Mouse (Mus musculus) cerebellum, adult 18-20 months (tissue): ENCODE measurements around the gene Prom1.
A peak's percentile ranks its signal among the peaks of the same experiment; 100 is the strongest.
"Not testable (repeated sequence)": the region's sequence is repeated elsewhere in the genome, so short reads cannot be mapped to it uniquely, and the experiment has no call there.

Experiments
- DNase-seq, 2 experiments: peaks; one replicate each; pipeline ENCODE4 v3.0.0; 2021

The Prom1 gene

GRCm38 (mm10) chr5:44101231-44102110 lies at the start of gene Prom1:
Prom1 (minus strand) TSS chr5:44102032.
- DNase-seq: peak; percentile 51 to 58

GRCm38 (mm10) chr5:44147732-44148131 lies 45.9 kb upstream of the Prom1 start:
- no peak for DNase-seq

- DNase-seq: no peak
Measured at GRCm38 (mm10) chr5:44146437-44147332, 44.9 kb upstream of the Prom1 start.

DNA sequence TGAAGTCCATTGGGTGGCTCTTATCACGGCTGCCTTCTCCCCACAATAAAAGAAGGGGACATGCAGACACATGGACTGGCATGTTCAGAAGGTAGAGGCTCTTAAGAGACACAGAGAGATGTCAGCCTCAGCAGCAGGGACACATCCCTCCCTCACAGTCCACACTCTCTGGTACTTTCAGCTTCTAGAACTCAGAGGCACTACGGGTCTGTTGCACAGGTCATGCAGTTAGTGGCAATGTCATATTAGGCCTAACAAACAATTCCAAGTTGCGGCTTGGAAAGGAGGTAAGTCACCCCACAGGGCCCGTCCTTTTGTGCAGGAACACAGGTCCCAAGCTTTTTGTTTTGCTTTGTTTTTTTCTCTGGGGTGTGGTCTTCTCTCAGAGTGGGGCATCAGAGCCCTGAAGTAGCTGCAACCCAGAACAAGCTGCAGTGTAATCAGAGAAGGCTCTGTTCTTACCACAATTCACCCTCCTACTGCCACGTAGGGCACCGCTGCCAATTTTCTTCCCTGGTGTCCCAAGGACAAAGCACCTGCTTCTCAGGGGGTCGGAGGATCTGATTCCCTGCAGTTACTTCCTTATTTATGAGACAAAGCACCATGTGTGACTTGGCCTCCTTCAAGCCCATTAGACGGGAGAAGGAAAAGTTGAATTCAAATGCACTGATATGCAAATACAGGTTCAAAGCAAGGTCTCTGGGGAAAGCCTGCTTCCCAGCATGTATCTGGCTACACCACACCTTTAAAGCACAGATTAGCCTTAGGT lies 41.8 kb upstream of the Prom1 start:
- no peak for DNase-seq

- no peak for DNase-seq
Measured at GRCm38 (mm10) chr5:44127487-44127886, 25.7 kb upstream of the Prom1 start.

DNA sequence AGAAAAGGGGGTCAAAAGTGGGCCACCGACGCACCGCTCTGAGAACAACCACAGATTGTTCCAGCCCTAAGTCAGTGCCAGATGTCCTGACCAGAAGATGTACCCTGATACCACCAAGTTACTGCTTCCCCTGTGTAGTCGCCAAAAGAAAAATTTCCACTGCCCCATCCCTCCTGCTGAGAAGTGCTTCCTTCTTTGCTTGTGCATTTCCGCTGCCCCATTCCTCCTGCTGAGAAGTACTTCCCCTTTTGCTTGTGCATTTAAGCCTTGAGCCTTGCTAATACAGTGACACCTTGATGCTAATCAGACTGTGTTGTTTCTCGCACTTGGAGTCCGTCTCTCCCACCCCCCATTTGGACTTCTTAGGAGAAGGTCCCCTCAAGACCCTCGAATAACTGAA lies 24.7 kb upstream of the Prom1 start:
- DNase-seq: not testable (repeated sequence)

GRCm38 (mm10) chr5:44121390-44121789 lies 19.6 kb upstream of the Prom1 start:
- peak; percentile 51 to 62 for DNase-seq

DNA sequence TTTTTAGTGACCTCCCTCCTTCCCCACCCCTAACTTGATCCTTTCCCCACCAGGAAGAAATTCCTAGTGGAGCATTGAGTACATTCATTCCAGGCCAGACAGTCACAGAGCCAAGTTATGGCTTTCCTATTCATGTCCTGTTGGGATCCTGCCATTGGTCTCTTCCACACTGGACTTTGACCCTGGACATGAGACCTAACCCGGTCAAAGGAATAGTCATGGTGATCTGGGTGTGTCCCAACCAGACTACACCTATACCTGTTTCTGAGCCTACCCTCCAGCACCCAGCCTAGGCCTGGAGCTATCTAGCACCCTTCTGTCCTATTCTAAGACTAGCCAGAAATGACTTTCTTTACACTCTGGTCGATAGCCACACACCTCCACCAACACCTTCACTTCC lies 11.3 kb upstream of the Prom1 start:
- DNase-seq: no peak

DNA sequence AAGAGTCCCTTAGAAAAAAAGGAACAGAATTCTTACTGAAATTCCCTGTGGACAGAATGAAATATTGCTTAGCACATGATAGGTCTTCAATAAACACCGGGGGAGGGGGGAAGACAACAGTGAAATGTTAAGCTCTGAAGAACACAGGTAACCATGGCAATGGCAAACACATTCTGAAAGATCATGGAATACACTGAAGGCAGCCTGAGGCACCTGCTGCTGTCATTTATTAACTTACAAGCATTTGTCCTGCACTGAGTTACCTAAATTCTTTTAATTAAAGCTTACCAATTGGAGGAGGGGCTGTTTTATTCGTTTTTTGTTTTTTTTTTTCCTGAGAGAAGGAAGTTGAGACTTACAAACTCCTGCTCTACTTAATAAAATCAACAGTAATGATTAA lies 7.3 kb upstream of the Prom1 start:
- DNase-seq: no peak

- no peak for DNase-seq
Measured at GRCm38 (mm10) chr5:44108125-44108524, 6.3 kb upstream of the Prom1 start.

- DNase-seq: no peak
Measured at GRCm38 (mm10) chr5:44105192-44105591, 3.4 kb upstream of the Prom1 start.

- DNase-seq: no peak
Measured at GRCm38 (mm10) chr5:44104686-44105085, 2.9 kb upstream of the Prom1 start.

GRCm38 (mm10) chr5:44104120-44104519 lies 2.3 kb upstream of the Prom1 start:
- DNase-seq: no peak

- DNase-seq: no peak
Measured at GRCm38 (mm10) chr5:44103121-44103520, 1.3 kb upstream of the Prom1 start.

DNA sequence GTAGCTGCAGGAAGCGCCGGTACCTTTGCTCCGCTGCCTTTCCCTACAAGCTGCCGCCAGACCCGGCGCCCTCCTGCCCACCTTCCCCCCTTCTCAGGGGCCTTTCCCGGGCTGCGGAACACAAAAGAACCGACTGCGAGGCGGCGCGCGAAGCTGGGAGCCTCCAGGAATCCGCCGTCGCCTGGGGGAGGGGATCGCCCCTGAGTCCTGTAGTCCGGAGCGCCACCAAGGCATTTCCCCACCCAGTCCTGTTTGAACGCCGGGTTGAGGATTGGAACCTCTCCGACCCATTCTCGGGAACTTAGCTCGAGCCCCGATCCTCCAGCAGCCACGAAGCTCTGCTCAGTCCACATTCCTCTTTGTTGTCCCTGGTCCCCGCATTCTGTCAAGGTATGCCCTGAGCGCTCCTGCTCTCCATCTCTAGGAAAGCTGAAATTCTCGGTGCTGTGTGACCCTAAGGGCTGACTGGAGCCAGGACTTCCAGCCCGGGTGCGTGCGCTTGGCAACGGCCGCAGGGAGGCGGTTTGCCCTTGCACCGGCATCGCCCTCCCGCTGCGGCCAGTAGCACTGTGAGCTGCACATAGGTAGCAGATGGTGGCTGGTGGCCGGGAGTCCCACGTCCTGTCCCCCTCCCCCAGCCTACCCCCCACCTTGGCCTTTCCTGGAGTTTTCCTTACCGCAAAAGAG lies 1.1 kb downstream of the Prom1 start:
- DNase-seq: peak; percentile 83 to 87

GRCm38 (mm10) chr5:44100187-44100543 lies 1.7 kb downstream of the Prom1 start:
- DNase-seq: no peak

- no peak for DNase-seq
Measured at GRCm38 (mm10) chr5:44096996-44097395, 4.8 kb downstream of the Prom1 start.

GRCm38 (mm10) chr5:44096106-44096505 lies 5.7 kb downstream of the Prom1 start:
- no peak for DNase-seq

DNA sequence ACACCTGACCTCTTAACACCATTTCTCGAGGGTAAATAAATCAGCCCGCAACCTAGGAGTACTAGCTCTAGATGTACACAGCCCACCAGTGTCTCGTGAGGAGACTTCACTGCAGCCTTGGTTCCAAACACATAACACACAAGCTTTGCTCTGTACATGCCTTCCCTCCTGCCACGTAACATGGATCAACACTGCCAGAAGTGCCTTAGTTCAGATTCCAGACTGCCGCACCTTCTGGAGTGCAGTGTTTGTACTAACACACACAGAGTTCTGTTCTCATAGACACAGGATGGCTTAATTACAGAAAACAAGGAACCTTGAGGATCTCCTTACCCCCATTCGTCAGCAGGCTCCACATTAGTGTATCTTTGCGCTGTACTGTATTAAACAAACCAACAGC lies 6.1 kb downstream of the Prom1 start:
- DNase-seq: no peak

- DNase-seq: no peak
Measured at GRCm38 (mm10) chr5:44087034-44087433, 14.8 kb downstream of the Prom1 start.

GRCm38 (mm10) chr5:44085871-44086270 lies 16.0 kb downstream of the Prom1 start:
- DNase-seq: peak; percentile 49 to 56

DNA sequence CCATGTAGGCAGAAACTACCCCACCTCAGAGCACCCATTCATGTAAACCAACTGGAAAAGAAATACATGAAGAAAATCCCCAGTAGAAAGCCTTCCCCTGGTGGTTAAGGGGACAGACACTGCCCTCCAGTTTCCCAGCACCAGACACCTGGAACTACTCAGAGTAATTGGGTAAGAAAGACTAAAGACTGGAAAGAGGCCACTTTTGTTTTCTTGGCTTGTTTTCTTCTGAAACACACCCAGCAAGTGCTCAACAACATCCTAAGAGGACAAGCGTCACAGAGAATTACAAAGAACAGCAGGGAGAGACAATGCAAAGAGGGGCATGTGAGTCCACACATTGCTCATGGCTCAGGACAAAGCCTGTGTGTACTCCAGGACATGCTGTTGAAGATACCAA lies 20.7 kb downstream of the Prom1 start:
- no peak for DNase-seq
